Mouse (Mus musculus) embryonic facial prominence, embryonic 10.5 days (tissue): ENCODE results near the gene Ift22. TPM values are rescaled to one million over a fixed set of nuclear protein-coding genes. Genes with fewer than 3 reads are reported as not detected.

ENCODE experiments used
- DNase-seq: peaks from one replicate; pipeline ENCODE4 v3.0.0-alpha.2; 2017; ENCODE audit warnings: low spot score
- H3K27ac ChIP-seq: fragments of 300-500 bp; sonication (generic); replicated peaks from 2 replicates; pipeline ENCODE4 v1.5.1; 2016; ENCODE audit warnings: mild to moderate bottlenecking
- H3K27me3 ChIP-seq: fragments of 300-500 bp; sonication (generic); replicated peaks from 2 replicates; pipeline ENCODE4 v1.6.1; 2016; ENCODE audit warnings: low read depth, mild to moderate bottlenecking; ENCODE audit not compliant: poor library complexity, severe bottlenecking
- H3K36me3 ChIP-seq: fragments of 300-500 bp; sonication (generic); replicated peaks from 2 replicates; pipeline ENCODE4 v1.6.1; 2016; ENCODE audit warnings: mild to moderate bottlenecking, moderate library complexity
- H3K4me1 ChIP-seq: fragments of 300-500 bp; sonication (generic); 2 replicates; pipeline ENCODE4 v1.6.1; 2016
- H3K4me3 ChIP-seq: fragments of 300-500 bp; sonication (generic); 2 replicates; pipeline ENCODE4 v1.5.1; 2016; ENCODE audit warnings: mild to moderate bottlenecking, moderate library complexity
- H3K9me3 ChIP-seq: fragments of 300-500 bp; sonication (generic); 2 replicates; pipeline ENCODE4 v1.6.1; 2016; ENCODE audit warnings: mild to moderate bottlenecking
- WGBS: fragments of 180-500 bp; shearing (Covaris S2); methylation state at CpG from one replicate; pipeline ENCODE4 v1.1.7; 2016; 5-methylcytosine and 5-hydroxymethylcytosine counted together
- polyA plus RNA-seq: library from polyadenylated mRNA; unstranded; fragments of >200 nt; fragmentation: Nextera tagmentation; extraction: Ambion mirVana; gene quantifications from 2 replicates; pipeline ENCODE4 v1.2.1, GENCODE M21; 2016

Ift22 gene
- polyA plus RNA-seq, 1 experiment from 2014 or later = 77.9 TPM

DNA sequence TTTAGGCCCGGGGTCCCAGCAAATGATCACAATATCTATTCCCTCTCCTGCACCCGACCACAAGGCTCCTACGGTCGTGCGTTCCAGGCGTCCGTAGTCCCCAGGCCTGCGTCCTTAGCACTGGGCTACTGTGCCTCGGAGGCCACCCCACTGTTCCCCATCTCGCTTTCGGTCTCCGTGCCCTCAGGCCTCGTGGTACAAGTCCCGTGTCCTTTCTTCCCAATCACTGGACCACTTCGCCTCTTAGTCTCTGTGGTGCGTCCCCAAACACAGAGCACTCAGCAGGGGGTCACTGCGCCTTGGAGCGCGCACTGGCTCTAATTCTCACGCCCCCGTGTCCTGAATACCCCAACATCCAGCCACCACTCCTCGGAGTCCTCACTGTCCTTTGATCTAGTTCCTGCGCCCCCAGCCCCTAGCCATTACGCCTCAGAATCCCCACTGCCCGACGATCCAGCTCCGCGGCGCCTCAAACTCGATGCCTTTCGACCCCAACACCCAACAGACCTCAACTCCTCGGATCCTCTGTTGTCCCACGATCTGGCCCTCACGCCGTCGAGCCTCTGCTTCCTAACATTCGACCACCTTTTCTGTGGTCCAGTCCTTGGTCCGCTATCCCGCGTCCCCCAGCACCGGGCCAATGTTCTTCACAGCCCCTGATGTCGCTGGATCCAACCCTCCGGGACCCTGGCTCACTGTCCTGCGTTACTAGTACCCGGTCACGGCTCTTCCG is 25.7 kb upstream of the Ift22 start:
- peaks cover 33% of the 10 kb centered on the region for H3K27me3 ChIP-seq
- DNase-seq = peak; percentile 56
- H3K27ac ChIP-seq = peak overlapping the region; percentile 97
- no peaks in the 10 kb centered on the region for H3K9me3 ChIP-seq
- H3K36me3 ChIP-seq = peaks cover 35% of the 10 kb centered on the region
- peak overlapping the region; percentile 90 for H3K4me3 ChIP-seq
- 1% methylated on average over 47 of the region's 47 CpGs for WGBS
- H3K4me1 ChIP-seq = peaks cover 47% of the 10 kb centered on the region

DNA sequence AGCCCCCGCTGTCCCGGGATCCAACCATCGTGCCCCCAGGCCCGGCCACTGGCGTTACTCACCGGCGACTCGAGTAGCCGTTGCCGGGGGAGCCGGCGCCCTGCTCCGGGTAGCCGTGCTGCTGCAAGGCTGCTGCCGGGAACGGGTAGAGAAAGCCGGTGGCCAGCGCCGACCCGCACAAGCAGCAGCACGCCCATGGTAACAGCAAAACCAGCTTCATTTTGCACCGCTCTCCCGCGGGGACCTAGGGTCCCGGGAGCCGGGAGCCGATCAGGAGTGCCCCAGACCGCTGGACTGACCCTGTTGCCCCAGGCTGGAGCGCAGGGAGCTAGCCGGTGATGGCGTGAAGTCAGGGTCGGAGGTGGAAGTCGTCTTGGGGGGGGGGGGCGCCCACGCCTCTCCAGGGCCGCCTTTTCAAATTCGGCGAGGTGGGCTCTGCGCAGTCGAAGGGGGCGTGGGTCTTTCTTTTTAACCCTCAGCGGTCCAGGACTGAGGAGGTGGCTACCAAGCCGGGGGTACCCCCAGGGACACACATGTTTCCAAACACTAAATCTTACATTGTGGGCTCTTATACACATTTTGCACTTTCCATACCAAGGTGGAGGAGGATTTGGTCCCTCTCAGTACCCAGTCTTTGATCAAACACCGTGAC is 25.0 kb upstream of the Ift22 start, which contains the start of gene Col26a1:
TSS of gene Col26a1 (minus strand) at position 422 of the 652 bp plus-strand sequence.
- Histone ChIP-seq H3K4me1 (peaks cover 54% of the 10 kb centered on the region), H3K27me3 (peaks cover 33% of the 10 kb centered on the region), H3K27ac (peak within 1 kb of the TSS; percentile 97), H3K36me3 (peaks cover 28% of the 10 kb centered on the region), H3K4me3 (peak within 1 kb of the TSS; percentile 90), H3K9me3 (no peaks in the 10 kb centered on the region)
- under 1% methylated on average over 44 of the region's 44 CpGs for WGBS
- peak; percentile 80 for DNase-seq

DNA sequence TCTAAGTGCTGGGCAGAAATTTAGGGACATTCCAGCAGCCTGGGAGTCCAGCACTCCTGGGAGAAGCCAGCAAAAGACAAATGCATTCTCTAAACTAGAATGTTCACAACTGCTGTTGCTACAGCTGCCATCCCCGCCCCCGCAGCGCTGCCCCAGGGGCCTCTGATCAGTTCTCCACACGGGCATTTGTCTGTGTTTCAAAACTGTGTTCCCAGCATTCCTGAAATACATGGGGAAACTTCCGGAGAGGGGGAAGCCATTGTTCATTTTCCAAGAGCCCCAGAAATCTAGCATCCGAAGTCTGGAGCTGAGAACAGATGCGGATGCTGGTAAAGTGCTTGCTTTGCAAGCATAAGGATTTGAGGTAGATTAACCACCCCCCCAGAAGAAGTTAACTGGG is 21.0 kb upstream of the Ift22 start:
- Histone ChIP-seq H3K27ac (peak overlapping the region; percentile 83), H3K36me3 (no peaks in the 10 kb centered on the region), H3K4me1 (peaks cover 49% of the 10 kb centered on the region), H3K27me3 (peaks cover 27% of the 10 kb centered on the region), H3K4me3 (no peak overlapping the region; the same call in 1 of the 2 replicates), H3K9me3 (no peaks in the 10 kb centered on the region)
- 30% methylated on average over 7 of the region's 7 CpGs for WGBS
- peak; percentile 63 for DNase-seq

DNA sequence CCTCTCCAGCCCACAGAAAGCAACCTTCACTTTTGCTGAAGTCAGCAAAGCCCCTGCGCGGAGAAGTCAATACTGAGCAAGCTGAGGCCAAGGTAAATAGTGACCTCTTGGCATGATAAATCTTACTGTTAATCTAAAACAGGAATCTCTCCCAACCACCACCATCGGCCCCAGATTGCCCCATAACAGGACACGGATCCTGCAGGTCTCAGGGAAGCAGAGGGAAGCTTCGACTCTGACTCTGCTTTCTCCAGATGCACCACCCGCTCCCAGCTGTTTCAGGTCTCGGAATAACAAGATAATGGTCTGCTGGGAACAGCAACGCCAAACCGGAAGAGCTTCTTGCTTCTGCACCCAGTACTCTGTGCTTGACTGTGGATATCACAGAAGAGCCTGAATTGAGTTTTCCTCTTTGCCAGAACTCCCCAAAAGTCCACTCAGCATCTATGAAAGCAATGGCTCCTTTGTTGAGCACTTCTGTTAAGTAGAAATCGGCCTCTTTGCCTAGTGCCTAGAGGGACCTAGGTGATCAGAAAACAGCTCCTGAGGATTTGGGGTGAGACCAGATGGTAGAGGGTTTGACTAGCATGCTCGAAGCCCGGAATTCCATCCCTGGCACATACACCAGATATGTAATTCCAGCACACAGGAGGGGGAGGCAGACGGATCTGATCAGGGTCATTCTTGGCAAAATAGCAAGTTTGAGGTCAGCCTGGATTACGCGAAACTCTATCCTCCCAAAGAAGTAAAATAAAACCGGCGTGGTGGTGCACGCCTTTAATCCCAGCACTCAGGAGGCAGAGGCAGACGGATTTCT is 19.2 kb upstream of the Ift22 start:
- Histone ChIP-seq H3K4me3 (peak overlapping the region; percentile 36), H3K27ac (peak overlapping the region; percentile 80), H3K27me3 (peaks cover 10% of the 10 kb centered on the region), H3K36me3 (no peaks in the 10 kb centered on the region), H3K4me1 (peaks cover 34% of the 10 kb centered on the region), H3K9me3 (no peaks in the 10 kb centered on the region)
- 43% methylated on average over 19 of the region's 19 CpGs for WGBS
- peak; percentile 59 for DNase-seq

GRCm38 (mm10) chr5:136894840-136895528 is 13.0 kb upstream of the Ift22 start:
- 54% methylated on average over 25 of the region's 25 CpGs for WGBS
- DNase-seq = peak; percentile 63

DNA sequence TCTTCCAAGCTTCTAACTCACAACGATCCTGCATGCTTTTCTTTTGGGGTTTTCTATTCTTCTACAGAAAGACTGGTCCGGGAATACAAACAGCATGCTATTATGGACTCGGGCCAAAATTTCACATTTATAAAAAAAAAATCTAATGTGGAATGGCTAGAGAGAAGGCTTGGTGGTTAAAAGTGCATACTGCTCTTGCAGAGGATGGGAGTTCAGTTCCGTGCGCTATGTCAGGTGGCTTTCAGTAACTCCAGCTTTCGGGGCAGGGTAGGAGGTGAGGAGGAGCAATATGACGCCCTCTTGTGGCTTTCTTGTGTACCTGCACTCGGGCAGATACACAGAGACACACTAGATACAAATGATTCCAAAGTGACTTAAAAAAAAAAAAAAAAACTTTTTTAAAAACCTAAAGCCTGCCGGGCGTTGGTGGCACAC is 12.4 kb upstream of the Ift22 start:
- Histone ChIP-seq H3K4me3 (no peak overlapping the region; the same call in 1 of the 2 replicates), H3K27ac (peak overlapping the region; percentile 63; the same call in 1 of the 2 replicates), H3K9me3 (no peaks in the 10 kb centered on the region), H3K36me3 (no peaks in the 10 kb centered on the region), H3K27me3 (no peaks in the 10 kb centered on the region), H3K4me1 (peaks cover 27% of the 10 kb centered on the region)
- WGBS = 61% methylated on average over 10 of the region's 10 CpGs
- DNase-seq = peak; percentile 30

More at GRCm38 (mm10) chr5:136894840-136895528, 13.0 kb upstream of the Ift22 start:
- H3K27me3 ChIP-seq = no peaks in the 10 kb centered on the region
- H3K4me1 ChIP-seq = peaks cover 22% of the 10 kb centered on the region
- H3K4me3 ChIP-seq = peak overlapping the region; percentile 13; the same call in 1 of the 2 replicates
- H3K9me3 ChIP-seq = no peaks in the 10 kb centered on the region
- peak overlapping the region; percentile 63 for H3K27ac ChIP-seq
- no peaks in the 10 kb centered on the region for H3K36me3 ChIP-seq

- Histone ChIP-seq H3K4me1 (peaks cover 27% of the 10 kb centered on the region), H3K27ac (no peak overlapping the region), H3K4me3 (no peak overlapping the region), H3K9me3 (no peaks in the 10 kb centered on the region), H3K36me3 (no peaks in the 10 kb centered on the region), H3K27me3 (no peaks in the 10 kb centered on the region)
- 58% methylated on average over 3 of the region's 3 CpGs for WGBS
- DNase-seq = no peak
Observed at GRCm38 (mm10) chr5:136904621-136905020, 3.3 kb upstream of the Ift22 start.

- Histone ChIP-seq H3K27ac (no peak overlapping the region), H3K36me3 (peaks cover 1% of the 10 kb centered on the region; the same call in 1 of the 2 replicates), H3K27me3 (no peaks in the 10 kb centered on the region), H3K4me3 (no peak overlapping the region), H3K9me3 (no peaks in the 10 kb centered on the region), H3K4me1 (peaks cover 18% of the 10 kb centered on the region)
- WGBS = 49% methylated on average over 7 of the region's 7 CpGs
- DNase-seq = peak; percentile 28
Observed at GRCm38 (mm10) chr5:136905630-136906029, 2.3 kb upstream of the Ift22 start.

DNA sequence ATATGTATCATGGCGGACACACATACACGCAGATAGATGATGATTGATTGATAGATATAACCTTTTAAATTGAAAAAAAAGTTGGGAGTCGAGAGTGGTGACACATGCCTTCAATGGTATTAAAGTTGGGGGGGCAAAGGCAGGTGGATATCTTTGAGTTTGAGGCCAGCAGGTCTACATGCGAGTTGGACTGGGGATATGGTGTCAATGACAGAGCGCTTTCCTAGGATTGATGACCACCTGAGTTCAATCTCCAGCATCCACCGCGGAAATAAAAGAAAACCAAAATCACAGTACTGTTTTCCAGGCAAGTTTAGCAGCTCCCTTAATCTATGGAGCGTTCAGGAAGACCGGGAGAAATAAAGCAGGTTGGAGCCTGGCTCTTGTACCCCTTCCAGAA is 363 bp upstream of the Ift22 start:
- H3K4me1 ChIP-seq = peaks cover 18% of the 10 kb centered on the region
- no peak for DNase-seq
- H3K4me3 ChIP-seq = peak overlapping the region; percentile 76
- H3K9me3 ChIP-seq = no peaks in the 10 kb centered on the region
- 45% methylated on average over 9 of the region's 9 CpGs for WGBS
- peaks cover 21% of the 10 kb centered on the region for H3K36me3 ChIP-seq
- H3K27me3 ChIP-seq = no peaks in the 10 kb centered on the region
- peak overlapping the region; percentile 79 for H3K27ac ChIP-seq

GRCm38 (mm10) chr5:136914183-136914582 is 6.2 kb downstream of the Ift22 start:
- Histone ChIP-seq H3K4me3 (no peak overlapping the region), H3K9me3 (0 out of 2 replicates have a peak, but pooled peaks cover 3% of the 10 kb centered on the region), H3K4me1 (peaks cover 2% of the 10 kb centered on the region; the same call in 1 of the 2 replicates), H3K27me3 (no peaks in the 10 kb centered on the region), H3K36me3 (peaks cover 40% of the 10 kb centered on the region), H3K27ac (no peak overlapping the region)
- no peak for DNase-seq
- WGBS = 84% methylated on average over 3 of the region's 3 CpGs

DNA sequence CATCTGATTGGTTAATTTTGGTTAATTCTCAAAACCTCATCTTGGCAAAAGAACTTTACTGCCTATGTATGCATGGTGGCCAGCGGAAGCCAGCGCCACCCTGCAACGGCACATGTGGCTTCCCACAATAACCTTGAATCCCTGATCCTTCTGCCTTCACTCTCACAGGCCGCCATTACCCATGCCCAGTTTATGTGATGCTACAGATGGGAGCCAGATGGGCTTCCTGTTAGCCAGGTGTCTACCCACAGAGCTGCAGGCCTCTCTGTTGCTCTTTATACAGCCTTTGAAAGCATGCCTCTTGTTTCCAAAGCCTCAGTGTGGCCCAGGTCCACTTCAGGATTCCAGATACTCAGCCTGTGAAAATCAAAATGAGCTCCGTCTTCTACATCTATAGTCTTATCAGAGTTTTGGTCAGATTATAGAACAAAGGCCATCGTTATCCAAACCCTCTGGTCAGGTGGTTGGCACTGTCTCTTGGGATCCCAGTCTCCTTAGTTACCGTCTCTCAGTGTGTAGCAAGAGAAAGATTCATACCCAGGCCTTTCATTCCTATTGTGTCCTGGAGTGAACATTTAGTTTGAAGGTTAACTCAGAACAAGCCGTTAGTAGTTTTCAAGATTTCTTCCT is 9.8 kb downstream of the Ift22 start:
- Histone ChIP-seq H3K4me1 (peaks cover 9% of the 10 kb centered on the region), H3K9me3 (0 out of 2 replicates have a peak, but pooled peaks cover 3% of the 10 kb centered on the region), H3K4me3 (no peak overlapping the region), H3K27ac (no peak overlapping the region), H3K36me3 (peaks cover 18% of the 10 kb centered on the region), H3K27me3 (no peaks in the 10 kb centered on the region)
- WGBS = 95% methylated on average over 8 of the region's 8 CpGs
- no peak for DNase-seq
